Mouse (Mus musculus) frontal cortex, postnatal 25 days (tissue): Measurements from ENCODE around the gene Metrnl.
A peak's percentile ranks its signal among the peaks of the same experiment; 100 is the strongest.
"Not testable (repeated sequence)": the region's sequence is repeated elsewhere in the genome, so short reads cannot be mapped to it uniquely, and the experiment has no call there.

Experiments used
- DNase-seq, 2 experiments: peaks; one replicate each; pipeline ENCODE4 v3.0.0; 2022; ENCODE audit warnings: low spot score in 2 of 2

Gene Metrnl

DNA sequence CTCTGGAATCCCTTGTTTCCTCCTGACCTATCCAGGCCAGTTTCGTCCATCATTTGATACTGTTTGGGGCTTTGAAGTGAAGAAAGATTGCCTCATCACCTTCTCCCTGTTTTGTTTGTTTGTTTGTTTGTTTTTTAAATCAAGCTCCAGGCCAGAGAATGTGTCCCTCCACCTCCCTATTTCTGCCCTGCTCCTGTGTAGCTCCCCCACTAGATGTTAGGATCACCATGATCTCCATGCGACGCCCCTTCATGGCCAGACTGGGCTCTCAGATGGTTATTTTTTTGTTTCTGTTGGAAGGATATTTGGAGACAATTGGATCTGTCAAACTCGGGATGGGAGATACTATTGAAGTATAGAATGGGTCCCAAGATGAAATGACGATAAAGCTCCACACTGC, at the start of gene Metrnl:
Metrnl (plus strand) TSS at position 301 of the 400 bp plus-strand sequence.
- DNase-seq: no peak

DNA sequence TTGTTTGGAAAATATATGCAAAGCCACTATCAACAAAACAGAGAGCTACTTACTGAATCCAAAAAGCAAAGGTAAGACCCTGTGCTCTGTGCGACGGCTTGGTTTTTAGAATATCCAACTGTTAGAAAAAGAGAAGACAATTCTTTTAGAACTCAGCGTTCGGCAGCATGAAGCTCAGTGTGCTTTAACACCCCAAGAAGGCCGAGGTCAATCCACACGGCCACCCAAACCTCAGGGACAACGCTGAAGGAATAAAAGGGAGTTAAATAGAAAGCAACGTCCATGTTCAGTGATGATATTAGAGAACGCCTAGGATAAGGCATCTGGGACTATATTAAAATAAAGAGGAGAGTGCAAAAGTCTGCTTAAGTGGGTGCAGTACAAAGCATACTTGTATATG, 49.8 kb upstream of the Metrnl start:
- DNase-seq: no peak

DNA sequence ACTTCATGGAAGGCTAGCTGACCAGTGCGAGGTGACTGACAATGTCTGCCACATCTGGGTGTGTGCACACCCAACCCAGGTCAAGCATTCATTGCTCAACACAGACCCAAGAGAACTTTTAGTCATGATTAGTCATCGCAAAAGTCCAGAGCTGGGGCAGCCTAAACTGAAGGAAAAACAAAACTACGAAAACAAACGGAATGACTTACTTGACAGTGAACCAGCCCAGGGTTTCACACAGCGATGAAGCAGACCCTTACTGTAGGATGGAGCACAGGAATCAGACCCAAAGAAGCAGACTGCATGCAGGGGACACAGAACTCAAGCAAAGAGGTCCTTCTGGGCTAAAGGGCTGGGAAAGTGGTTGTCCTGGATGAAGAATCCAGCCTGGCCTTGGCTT, 49.4 kb upstream of the Metrnl start:
- no peak for DNase-seq

DNA sequence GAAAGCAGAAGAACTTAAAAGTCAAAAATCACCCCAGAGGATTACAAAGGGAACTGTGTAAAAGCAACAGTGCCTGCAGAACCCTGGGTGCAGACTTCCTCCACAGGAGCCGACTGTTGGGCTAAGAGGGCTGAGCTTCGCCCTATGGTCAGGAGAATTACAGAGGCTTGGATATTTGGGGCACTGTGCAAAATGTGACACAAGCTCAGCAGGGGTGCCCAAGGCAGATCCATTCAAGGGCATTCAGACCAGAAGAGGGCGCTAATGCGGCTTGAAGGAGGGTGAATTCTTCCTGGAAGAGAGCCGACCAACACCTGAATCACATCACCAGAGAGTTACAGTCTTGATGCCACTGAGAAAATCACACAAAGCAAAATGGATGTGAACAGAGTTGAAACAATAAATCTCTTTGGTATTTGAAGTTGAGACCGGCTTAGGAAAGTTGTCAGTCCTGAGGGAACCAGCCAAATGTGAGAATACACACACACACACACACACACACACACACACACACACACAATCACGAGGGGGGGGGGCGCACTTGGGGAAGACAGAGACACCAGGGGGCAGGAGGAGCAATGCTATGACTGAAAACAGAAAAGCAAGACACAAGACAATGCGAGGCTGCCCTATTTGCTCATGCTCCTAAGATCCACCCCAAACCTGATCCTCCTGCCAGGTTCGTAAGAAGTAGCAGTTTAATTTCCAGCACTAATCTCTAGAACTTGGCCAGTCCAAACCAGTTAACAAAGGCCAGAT, 48.6 kb upstream of the Metrnl start:
- DNase-seq: no peak

DNA sequence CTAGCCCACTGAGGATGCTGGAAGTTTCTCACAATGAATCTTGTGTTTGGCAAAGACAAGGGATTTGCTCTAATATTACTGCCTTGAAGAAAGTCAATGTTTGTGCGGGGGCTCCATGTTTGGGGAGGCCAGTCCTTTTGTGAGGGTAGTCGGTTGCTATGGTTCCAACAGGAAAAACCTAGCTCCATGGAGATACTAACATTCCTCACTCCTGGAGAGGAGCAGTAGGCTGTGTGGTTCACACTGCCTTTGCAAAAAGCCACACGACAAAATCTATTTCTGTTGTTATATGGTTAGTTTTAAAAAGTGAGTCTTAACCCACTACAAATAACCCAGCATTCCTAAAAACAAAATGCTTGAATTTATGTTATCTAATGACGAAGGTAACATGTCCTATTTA, 47.7 kb upstream of the Metrnl start:
- DNase-seq: no peak

DNA sequence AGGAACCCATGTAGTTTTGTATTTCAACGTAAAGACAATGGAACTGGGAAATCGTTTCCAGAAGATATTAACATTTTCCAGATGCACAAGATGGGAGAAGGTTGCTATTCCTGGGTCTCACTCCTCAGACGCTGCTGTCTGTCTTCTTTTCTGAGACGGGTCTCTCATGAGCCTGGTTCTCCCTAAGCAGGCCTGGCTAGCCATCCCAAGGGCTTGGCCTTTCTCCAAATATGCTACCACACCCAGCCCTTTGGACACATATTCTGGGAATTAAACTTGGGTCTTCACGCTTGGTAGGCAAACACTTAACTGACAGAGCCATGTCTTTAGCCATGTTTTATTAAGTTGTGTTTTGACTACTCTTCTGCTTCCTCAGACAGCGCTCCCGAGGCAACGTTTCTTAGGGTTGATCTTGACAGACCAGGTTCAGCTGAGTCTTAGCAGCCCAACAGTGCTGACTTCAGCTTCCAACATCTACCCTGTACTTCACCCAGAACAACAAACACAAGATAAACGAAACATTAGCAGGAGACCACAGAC, 46.9 kb upstream of the Metrnl start:
- no peak for DNase-seq

DNA sequence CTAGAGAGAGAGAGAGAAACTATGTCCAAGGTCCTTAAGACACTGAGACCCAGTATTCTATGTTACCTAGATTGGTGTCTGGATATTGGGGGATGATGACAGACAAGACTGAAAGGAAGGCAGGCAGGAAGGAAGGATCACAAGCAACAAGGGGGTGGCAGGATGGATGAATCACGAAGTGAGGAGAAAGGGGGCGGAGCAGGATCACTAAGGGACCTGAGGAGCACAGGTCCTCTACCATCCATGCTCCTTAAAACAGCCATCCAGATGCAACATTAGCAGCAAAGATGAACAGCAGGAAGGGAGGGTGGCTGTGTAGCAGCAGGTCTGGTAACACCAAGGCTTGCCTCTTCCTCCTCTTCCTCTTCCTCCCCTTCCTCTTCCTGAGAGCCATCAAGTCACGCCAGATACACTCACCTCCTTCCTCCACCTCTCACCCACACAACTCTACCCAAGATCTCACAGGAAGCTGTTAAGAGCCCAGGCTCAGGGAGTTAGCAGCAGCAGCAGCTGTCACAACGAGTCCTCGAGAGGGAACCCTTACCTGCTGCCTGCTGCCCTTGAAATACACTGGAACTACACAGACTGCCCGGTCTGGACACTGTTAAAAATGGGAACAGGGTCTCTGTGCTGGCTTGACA, 46.1 kb upstream of the Metrnl start:
- no peak for DNase-seq

DNA sequence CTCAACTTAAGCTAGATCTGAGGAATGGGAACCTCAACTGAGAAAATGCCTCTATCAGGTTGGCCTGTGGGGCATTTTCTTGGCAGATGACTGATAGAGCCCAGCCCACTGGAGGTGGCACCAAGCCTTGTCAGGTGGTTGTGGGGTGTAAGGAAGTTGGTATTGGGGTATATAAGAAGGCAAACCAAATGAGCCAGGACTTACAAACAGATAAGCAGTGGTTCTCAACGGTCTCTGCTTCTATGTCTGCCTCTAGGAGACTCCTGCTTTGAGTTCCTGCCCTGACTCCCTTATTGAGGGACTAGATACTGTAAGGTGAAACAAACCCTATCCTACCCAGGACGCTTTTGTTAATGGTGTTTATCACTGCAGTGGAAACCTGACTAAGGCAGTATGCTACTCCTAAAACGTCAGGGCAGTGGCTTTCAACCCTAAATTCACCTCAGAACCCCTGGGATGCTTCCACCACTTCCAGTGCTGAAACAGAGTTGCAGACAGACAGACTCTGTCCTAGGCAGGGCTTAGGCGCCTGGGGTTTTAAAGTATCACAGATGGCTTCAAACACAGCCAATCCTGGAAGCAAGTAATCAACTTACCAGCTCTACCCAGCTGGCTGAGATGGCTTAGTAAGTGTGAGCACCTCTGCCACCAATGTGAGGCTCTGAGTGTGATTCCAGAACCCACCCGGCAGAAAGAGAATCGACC, 45.4 kb upstream of the Metrnl start:
- DNase-seq: no peak

DNA sequence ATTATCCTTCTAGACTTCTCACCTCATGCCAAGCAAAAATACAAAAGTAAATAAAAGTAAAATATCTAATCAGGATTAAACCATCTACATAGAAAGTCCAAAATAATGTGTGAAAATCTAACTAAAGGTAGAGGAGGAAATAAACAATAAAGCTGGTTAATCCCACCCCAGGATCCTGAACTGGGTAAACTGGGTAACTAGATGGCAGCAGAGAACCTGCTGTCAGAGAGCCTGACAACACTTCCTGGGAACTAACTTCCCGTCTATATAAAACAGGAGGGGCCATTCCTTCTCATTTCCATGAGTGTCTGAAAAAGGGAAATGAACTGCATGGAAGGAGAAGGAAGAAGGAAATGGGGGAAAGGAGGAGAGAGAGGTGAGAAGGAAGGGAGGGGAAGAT, 43.2 kb upstream of the Metrnl start:
- no peak for DNase-seq

DNA sequence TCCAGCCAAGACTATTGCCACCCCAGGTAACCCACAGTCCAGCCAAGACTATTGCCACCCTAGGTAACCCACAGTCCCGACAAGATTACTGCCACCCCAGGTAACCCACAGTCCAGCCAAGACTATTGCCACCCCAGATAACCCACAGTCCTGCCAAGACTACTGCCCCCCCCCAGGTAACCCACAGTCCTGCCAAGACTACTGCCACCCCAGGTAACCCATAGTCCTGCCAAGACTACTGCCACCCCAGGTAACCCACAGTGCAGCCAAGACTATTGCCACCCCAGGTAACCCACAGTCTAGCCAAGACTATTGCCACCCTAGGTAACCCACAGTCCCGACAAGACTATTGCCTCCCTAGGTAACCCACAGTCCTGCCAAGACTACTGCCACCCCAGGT, 40.7 kb upstream of the Metrnl start:
- DNase-seq: not testable (repeated sequence)

DNA sequence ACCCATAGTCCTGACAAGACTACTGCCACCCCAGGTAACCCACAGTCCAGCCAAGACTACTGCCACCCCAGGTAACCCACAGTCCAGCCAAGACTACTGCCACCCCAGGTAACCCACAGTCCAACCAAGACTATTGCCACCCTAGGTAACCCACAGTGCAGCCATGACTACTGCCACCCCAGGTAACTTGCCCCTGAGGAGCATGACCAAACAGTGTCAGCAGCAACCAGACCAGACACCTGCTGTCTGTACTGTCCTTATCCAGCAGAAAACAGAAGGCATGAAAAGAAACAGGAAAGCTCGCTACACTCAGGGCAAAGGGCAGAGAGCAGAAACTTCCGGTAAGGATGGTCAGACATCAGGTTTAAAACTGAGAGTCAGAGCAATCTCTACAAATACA, 40.2 kb upstream of the Metrnl start:
- no peak for DNase-seq

DNA sequence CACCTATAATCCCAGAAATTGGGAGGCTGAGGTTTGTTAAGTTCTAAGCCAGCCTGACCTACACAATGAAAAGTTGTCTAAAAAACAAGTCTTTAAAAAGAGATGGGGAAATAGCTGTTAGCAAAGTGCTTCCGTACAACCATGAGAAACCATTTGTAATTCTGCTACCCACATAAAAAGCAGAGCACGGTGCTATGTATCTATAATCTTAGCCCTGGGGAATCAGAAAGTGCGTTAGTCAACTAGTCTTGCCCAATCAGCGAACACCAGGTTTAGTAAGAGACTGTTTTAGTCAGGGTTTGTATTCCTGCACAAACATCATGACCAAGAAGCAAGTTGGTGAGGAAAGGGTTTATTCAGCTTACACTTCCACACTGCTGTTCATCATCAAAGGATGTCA, 33.8 kb upstream of the Metrnl start:
- DNase-seq: no peak

DNA sequence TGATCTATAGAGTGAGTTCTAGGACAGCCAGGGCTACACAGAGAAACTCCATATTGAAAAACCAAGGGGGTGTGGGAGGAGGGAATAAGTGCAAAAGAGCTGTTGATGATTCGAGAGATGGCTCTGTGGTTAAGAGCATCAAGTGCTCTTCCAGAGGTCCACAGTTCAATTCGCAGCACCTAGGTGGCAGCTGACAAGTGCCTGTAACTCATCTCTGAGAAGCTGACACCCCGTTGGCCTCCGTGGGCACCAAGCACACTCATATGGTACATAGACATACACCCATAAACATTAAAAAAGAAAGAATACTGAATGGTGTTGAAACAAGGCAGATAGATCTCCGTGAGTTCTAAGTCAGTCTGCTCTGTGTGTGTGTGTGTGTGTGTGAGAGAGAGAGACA, 32.6 kb upstream of the Metrnl start:
- no peak for DNase-seq

DNA sequence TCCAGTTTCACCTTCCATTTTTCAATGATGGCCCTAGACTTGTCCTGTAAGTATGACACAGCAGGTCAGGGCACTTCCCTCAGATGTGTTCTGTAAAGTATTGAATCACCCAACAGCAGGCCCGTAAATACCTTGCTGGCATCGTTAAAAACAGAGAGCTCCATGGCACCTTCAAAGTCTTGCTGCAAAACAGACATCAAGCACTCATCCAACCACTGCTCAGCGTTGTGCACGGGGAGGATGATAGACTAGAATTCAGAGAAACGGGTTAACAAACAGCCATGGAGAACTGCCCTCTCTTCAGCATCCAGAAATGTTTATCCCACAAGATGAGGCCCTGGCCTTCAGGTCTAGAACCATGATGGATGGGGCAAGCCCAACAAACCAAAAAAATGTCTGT, 30.4 kb upstream of the Metrnl start:
- no peak for DNase-seq

DNA sequence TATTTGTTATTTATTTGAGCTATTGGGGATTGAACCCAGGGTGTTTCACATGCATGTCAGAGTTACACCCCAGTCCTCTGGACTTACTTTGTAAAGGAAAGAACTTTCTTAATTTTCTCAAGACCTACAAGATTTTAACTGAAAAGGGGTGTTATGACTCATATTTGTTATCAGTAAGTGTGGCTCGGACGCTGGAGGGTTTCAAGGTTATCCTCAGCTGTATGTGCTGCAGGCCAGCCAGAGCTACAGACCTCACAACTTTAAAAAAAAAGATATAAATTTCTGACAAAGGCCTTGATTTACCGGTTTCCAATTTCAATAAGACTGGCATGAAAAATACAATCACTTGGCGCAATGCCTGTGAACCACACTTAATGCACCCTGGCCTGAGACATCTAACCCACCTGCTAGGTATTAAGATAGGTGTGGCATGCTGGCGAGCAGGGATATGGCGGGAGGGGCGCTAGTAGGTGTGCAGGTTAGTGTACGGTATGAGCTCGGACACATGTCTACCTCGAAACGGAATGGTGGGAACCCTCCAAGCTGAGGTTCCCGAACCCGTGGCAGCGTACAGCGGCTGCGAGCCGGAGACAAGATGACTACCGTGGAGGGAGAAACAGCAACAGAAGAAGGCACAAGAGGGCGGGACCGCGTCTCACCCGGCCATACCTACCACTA, 28.9 kb upstream of the Metrnl start:
- no peak for DNase-seq

DNA sequence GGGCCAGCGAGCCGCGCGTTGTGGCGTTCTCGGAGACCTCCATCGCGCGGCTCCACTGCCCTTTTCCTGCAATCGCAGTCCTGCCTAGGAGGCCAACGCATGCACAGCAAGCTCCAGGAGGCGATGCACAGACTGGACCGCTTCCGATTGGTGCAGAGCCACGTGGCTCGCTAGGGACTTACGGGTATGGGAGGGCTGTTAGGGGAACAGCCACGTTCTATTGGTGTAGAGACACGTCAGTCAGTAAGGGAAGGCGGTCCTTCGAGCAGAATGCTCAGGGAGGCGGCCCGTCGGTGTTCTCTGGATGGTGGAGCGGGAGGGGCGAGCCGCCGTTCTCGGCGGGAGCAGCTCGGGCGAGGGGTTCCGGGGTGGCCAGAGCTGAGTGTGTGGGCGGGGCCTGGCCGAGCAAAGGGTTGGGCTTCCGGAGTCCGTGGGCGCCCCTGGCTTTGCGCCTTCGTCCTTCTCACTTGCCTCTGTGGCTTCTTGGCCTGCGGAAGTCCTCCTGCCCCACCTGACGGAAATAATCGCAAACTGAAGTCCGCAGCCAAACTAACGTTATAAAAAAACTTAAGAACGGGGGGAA, 28.3 kb upstream of the Metrnl start, which contains the start of gene B3gntl1:
B3gntl1 (minus strand) TSS at position 164 of the 583 bp plus-strand sequence.
- peak; percentile 99 to 100 for DNase-seq

DNA sequence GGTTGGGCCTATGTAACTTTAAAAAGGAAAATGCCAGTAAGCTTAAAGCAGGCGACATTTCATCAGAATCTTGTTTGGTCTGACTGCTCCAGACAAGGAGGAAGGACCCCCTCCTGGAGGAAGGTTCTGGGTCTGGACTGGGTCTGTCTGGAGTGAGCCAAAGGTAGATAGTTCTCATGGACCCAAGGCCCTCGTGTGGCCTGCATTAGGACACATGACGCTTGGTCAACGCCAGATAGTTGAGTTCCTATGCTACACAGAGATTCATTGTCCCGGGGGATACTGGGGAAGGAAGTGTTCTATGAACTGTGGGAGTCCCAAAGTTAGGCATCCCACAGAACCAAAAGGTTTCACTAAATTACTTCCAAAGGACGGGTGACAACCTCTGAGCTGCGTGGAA, 27.7 kb upstream of the Metrnl start:
- no peak for DNase-seq

DNA sequence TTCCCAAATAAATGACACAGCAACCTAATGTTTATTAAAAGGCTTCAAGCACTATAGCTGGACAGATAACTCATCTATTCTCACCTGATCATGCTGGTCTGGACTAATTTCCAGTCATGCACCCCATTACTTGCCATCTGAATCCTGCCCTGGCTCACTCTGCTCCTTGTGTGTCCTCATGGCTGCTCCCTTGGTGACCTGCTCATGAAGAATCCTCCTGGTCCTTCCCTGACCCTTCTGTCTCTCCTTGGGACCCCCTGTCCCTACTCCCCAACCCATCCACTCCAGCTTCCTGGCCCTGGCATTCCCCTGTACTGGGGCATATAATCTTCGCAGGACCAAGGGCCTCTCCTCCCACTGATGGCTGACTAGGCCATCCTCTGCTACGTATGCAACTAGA, 24.5 kb upstream of the Metrnl start:
- no peak for DNase-seq

DNA sequence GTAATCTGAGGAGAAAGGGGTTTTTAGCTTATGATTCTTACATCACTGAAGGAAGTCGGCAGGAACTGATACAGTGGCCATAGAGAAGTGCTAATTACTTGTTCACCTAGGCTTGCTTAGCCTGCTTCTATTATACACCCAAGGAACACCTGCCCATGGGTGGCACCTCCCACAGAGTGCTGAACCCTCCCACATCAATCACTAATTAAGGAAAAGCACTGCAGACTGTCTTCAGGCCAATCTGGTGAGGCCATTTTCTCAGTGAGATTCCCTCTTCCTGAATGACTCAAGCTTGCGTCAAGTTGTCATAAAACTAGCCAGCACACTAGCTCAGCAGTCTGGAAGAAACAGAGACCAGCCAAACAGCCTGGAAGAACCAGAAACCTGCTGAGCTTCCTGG, 21.8 kb upstream of the Metrnl start:
- no peak for DNase-seq

DNA sequence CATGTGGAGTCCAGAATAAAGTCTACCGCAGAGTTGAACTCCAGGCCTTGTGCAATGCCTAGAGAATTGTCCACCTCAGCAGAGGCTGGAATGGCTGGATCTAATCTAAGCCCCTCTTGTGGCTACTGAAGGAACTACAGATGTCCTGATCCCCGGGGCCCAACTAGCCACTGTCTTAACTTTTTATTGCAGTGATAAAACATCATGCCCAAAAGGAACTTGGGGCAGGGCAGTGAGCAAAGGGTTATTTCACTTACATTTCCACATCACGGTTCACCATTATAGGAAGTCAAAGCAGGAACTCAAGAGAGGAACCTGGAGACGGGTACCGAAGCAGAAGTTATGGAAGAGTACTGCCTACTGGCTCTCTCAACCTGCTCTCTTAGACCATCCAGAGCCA, 20.6 kb upstream of the Metrnl start:
- no peak for DNase-seq

DNA sequence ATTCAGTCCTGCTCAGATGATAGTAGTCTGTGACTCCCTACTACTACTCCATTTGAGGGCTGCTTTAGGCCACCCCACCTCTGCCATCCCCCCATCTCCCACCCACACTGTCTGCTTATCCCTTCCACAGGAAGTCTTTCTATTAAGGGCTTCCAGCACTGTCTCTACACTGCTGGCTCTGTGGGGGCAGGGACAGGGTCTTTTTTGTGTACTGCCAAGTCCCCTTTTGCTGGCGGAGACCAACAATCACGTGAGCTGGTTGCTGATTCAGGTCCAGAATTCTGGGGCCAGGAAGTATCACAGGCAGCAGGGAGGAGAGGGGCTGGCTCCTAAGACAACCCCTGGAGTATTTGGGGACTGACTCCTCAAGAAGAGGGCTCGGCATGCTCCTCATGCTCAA, 18.1 kb upstream of the Metrnl start:
- DNase-seq: no peak

DNA sequence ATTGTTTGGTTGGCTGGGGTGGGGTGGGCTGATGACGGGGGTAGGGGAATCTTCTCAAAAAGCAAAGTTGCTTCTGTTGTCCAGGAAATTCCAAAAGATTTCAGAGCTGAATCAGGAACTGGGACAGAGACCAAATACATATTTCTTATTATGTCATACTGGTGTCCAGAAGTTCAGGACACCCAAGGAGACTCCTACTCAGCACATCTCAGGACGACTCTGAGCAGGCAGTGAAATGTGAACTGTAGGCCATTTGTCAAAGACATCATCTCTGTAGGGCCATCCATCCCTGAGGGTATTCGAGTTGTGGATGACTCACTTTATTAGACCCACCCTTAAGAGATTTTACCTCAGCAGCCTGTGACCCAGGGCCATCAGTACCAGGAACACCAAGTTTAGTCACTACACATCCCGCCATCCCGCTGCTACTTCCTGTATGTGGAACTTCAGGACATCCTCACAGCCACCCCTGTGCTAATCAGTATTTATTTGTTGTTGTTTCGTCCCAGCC, 15.8 kb upstream of the Metrnl start:
- no peak for DNase-seq
